Mouse (Mus musculus) adrenal gland, adult 8-10 months (tissue): ENCODE results near the gene Cd55b. TPM values are rescaled to one million over a fixed set of nuclear protein-coding genes. Genes with fewer than 3 reads are reported as not detected.

ENCODE experiments used
- total RNA-seq, 4 experiments: library from RNA; stranded (reverse); gene quantifications; 2 replicates each; pipeline ENCODE4 v1.2.4; 2022

Gene Cd55b
- total RNA-seq, 4 experiments from 2014 or later: 0.65 TPM; not detected in 3

Other genes starting within 250 kb of the Cd55b start
- 10 to 100 TPM; 15.7 to 29.0 (median 20.0) TPM for gene Cd55, start 39.7 kb upstream of the Cd55b start, total RNA-seq
- gene Zp3r, start 206.6 kb upstream of the Cd55b start, total RNA-seq: not detected
- gene C4bp, start 238.6 kb upstream of the Cd55b start, total RNA-seq: under 1 TPM in 1 of 4 experiments, not detected in 3; 0.32 TPM